Mouse (Mus musculus) kidney, adult 2 months (tissue): Measurements from ENCODE around the gene Csgalnact2.

Experiments used
- CTCF ChIP-seq: fragments of 200-500 bp; conservative IDR thresholded peaks from 2 replicates; pipeline ENCODE4 v1.5.1; 2011; ENCODE audit warnings: low read depth, mild to moderate bottlenecking, control low read depth, low read length, moderate library complexity, mixed read lengths; ENCODE audit not compliant: insufficient read depth, insufficient read length
- POLR2A ChIP-seq: fragments of 200-500 bp; IDR thresholded peaks from one replicate; pipeline ENCODE4 v1.6.1; 2011; ENCODE audit warnings: low read depth, low read length, control low read depth

DNA sequence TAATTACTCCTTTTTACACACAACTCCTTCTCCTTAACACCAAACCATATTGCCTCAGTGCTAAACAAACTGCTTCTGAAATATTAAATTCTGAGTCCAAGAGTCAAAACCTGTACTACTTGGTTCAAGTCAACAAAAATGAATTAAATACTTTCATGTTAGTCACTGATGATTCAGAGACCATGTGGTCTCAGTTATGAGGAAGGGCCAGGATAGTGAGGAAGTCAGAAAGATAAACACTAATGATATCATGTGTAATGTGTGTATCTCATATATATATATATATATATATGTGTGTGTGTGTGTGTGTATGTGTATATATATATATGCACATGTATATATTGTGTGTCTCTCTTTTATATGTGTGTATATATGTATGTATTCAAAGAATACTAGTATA, 12.4 kb downstream of the Csgalnact2 start:
- TF ChIP-seq CTCF = no peak
- no peak for TF ChIP-seq POLR2A
